Mouse (Mus musculus) heart, embryonic 12.5 days (tissue): ENCODE results near the gene Ttll10. TPM values are rescaled to one million over a fixed set of nuclear protein-coding genes. Genes with fewer than 3 reads are reported as not detected.

ENCODE experiments used
- ATAC-seq: fragments of 200-750 bp; cut with Nextera tagmentation; 2 replicates; pipeline ENCODE4 v1.8.0; 2017; ENCODE audit warnings: moderate TSS enrichment, moderate library complexity; ENCODE audit not compliant: insufficient number of reproducible peaks, low FRiP score
- H3K27ac ChIP-seq: fragments of 300-500 bp; sonication (generic); 2 replicates; pipeline ENCODE4 v1.5.1; 2016; ENCODE audit warnings: mild to moderate bottlenecking, moderate library complexity; ENCODE audit not compliant: poor library complexity, severe bottlenecking
- H3K27me3 ChIP-seq: fragments of 300-500 bp; sonication (generic); replicated peaks from 2 replicates; pipeline ENCODE4 v1.6.1; 2016; ENCODE audit warnings: mild to moderate bottlenecking, moderate library complexity
- H3K36me3 ChIP-seq: fragments of 300-500 bp; sonication (generic); 2 replicates; pipeline ENCODE4 v1.6.1; 2016; ENCODE audit warnings: mild to moderate bottlenecking, moderate library complexity
- H3K4me1 ChIP-seq: fragments of 300-500 bp; sonication (generic); replicated peaks from 2 replicates; pipeline ENCODE4 v1.6.1; 2016; ENCODE audit warnings: mild to moderate bottlenecking
- H3K4me2 ChIP-seq: fragments of 300-500 bp; sonication (generic); 2 replicates; pipeline ENCODE4 v1.6.1; 2016; ENCODE audit warnings: mild to moderate bottlenecking, moderate library complexity
- H3K4me3 ChIP-seq: fragments of 300-500 bp; sonication (generic); 2 replicates; pipeline ENCODE4 v1.5.1; 2016; ENCODE audit warnings: mild to moderate bottlenecking
- H3K9ac ChIP-seq: fragments of 300-500 bp; sonication (generic); 2 replicates; pipeline ENCODE4 v1.6.1; 2016; ENCODE audit warnings: mild to moderate bottlenecking, moderate library complexity
- H3K9me3 ChIP-seq: fragments of 300-500 bp; sonication (generic); replicated peaks from 2 replicates; pipeline ENCODE4 v1.6.1; 2016; ENCODE audit warnings: mild to moderate bottlenecking, moderate library complexity
- WGBS: fragments of 180-500 bp; shearing (Covaris S2); methylation state at CpG from one replicate; pipeline ENCODE4 v1.1.7; 2016; 5-methylcytosine and 5-hydroxymethylcytosine counted together
- polyA plus RNA-seq: library from polyadenylated mRNA; unstranded; fragments of >200 nt; fragmentation: Nextera tagmentation; extraction: Ambion mirVana; gene quantifications from 2 replicates; pipeline ENCODE4 v1.2.1, GENCODE M21; 2016

Gene Ttll10
- polyA plus RNA-seq, 1 experiment from 2014 or later: 0.24 TPM

DNA sequence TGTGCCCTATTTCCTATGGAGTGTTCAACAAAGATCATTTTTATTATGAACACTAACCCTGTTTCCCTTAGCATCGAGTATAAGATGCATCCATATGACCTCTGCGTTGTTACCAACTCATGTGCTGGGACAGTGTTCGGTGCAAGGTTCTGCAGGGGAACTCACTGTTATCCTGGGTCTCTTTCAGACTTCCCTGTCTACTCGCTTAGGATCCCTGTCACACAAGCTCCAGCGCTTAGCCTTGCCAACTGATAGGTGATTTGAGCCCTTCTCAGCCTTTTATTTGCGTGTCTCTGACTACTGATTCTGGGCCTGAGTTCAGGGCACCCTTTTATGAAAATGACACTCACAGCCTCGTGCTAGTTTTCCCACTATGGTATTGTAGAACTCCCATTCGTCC, 26.0 kb upstream of the Ttll10 start:
- no peak overlapping the region for H3K9ac ChIP-seq
- no peak overlapping the region for H3K4me3 ChIP-seq
- no peaks in the 10 kb centered on the region for H3K9me3 ChIP-seq
- 77% methylated on average over 8 of the region's 8 CpGs for WGBS
- H3K4me1 ChIP-seq: peaks cover 9% of the 10 kb centered on the region
- H3K36me3 ChIP-seq: no peaks in the 10 kb centered on the region
- no peak overlapping the region for H3K4me2 ChIP-seq
- ATAC-seq: no peak
- H3K27ac ChIP-seq: no peak overlapping the region
- no peaks in the 10 kb centered on the region for H3K27me3 ChIP-seq

DNA sequence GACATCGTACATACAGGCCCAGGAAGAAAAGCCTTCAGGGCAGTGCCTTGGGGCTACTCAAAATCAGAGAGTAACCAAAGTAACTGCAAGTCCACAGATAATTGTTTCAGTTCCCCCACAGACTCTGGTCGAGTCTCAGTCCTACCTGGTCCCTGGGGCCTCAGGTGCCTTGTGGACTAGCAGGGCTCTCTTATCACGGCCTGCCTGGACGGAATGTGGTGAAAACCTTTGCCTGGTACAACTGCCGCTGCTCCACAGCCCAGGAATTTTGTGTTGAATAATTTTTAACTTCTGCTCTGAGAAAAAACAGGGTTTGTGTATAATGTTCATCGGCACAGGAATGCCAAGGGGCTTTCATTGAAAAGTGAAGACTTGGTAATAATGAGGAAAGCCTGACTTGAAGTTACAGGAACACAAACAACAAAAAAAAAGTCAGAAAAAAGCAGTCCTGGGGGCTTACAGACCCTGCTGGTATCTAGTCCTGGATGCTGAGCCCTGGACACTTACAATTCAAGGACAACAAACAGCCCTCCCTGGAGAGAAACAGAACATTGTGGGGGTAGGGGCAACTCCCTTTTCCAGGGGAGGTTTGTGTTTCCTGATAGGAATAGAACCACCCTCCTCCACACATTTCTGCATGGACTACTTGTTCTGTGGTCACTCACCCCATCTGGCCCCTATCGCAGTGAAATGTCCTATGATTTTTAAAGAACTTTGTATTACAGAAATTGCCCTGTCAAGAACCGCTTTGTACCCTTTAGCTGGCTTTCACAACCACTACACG, 25.1 kb upstream of the Ttll10 start:
- no peak for ATAC-seq
- H3K27ac ChIP-seq: peak overlapping the region; percentile 23; the same call in 1 of the 2 replicates
- 54% methylated on average over 9 of the region's 9 CpGs for WGBS

DNA sequence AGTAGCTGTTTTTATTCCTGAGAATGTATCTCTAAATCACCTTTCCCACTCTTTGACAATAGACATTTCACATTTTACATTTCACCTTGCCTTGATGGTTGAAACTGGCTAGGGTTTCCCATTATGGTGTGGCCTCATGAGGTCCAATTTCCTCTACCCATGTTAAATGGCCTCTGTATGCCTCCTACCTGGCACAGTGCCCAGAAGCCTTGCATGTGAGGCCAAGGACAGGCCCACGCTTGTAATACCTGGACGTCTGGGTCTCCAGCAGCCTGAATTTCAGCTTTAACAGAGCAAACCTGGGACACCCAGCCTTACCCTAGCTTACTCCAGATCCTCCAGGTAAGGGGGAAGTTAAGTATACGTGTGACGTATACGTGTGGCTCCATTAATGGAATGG, 24.1 kb upstream of the Ttll10 start:
- ATAC-seq: 0 out of 2 replicates have a peak, but pooled peaks have one; percentile 45
- Histone ChIP-seq H3K27me3 (peaks cover 3% of the 10 kb centered on the region; the same call in 1 of the 2 replicates), H3K9ac (no peak overlapping the region), H3K9me3 (no peaks in the 10 kb centered on the region), H3K27ac (peak overlapping the region; percentile 30; the same call in 1 of the 2 replicates), H3K4me2 (no peak overlapping the region), H3K4me3 (no peak overlapping the region), H3K4me1 (peaks cover 9% of the 10 kb centered on the region), H3K36me3 (no peaks in the 10 kb centered on the region)
- 61% methylated on average over 5 of the region's 5 CpGs for WGBS

More for the DNA sequence above, 25.1 kb upstream of the Ttll10 start:
- Histone ChIP-seq H3K4me1 (peaks cover 9% of the 10 kb centered on the region), H3K9ac (0 out of 2 replicates have a peak overlapping the region, but pooled peaks have one; percentile 45), H3K4me3 (no peak overlapping the region), H3K27me3 (no peaks in the 10 kb centered on the region), H3K4me2 (no peak overlapping the region), H3K9me3 (no peaks in the 10 kb centered on the region), H3K36me3 (no peaks in the 10 kb centered on the region)

DNA sequence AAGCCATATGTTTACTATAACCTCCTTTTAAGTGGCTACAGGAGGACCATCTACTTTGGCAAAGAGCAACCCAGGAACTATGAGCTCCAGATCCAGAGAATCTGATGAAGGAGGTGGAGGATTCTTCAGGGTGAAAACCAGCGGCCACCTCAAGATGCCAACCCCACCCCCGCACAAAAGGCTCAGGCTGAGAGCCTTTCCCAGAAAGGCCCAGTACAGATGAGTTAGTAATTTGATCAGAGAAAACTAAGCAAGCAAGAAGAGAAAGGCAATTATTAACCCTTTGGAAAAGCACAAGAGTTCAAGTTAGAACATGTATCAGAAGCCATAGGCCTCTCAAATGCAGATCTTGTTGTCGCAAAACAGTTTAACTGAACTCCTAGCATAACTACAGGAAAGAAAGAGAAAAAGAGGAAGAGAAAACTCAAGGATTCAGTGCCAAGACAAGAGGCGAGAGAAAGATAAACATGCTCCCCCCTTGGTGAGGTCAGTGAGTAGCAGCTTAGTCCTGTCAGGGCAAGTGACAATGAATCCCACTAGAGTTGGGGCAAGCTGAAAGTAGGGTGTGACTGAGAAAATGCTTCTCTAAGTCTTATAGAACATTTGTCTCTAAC, 23.5 kb upstream of the Ttll10 start:
- H3K27me3 ChIP-seq: peaks cover 5% of the 10 kb centered on the region; the same call in 1 of the 2 replicates
- H3K4me2 ChIP-seq: no peak overlapping the region
- no peaks in the 10 kb centered on the region for H3K36me3 ChIP-seq
- no peak overlapping the region for H3K27ac ChIP-seq
- H3K4me1 ChIP-seq: peaks cover 9% of the 10 kb centered on the region
- WGBS: 47% methylated on average over 4 of the region's 4 CpGs
- ATAC-seq: no peak
- no peak overlapping the region for H3K4me3 ChIP-seq
- no peaks in the 10 kb centered on the region for H3K9me3 ChIP-seq
- H3K9ac ChIP-seq: no peak overlapping the region

DNA sequence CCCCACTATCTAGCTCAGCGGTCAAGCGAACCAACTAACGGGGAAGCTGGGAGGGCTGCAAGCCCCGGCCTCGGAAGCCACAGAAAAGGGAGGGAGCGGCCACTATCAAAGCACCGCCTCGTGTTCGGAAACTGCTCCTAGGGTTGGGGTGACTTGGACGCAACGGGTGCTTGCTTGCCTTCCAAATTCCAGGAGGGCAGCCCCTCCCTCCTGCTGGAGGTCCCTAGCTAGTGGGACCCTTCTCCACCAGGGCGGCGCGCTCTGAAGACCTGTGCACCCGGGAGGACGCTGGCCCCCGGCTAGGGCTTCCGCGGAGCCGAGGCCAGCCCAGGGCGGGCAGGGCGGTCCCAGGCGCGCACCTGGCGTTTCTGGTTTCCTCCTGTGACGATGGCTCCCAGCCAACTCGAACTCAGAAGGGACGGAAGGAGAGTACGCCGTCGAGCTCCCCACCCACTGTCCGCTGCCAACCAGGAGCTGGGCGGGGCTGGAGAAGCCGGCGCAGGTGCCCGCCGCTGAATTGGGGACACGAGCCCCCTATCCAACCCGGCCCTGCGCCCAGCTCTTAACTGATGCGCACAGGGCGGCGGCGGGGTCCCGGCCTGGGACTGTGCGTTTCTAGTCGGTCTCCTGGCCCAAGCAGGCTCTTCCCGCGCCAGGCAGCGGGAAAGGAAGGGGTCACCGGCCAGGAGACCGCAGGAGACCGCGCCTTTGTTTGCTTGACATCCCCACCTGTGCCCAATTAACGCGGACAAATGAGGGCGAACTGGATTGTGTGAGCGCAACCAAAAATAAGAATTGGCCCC, 18.5 kb upstream of the Ttll10 start:
- Histone ChIP-seq H3K9ac (peak overlapping the region; percentile 71), H3K4me2 (peak overlapping the region; percentile 89), H3K4me1 (peaks cover 14% of the 10 kb centered on the region), H3K4me3 (peak overlapping the region; percentile 52), H3K27me3 (peaks cover 5% of the 10 kb centered on the region; the same call in 1 of the 2 replicates), H3K27ac (no peak overlapping the region), H3K9me3 (no peaks in the 10 kb centered on the region), H3K36me3 (no peaks in the 10 kb centered on the region)
- ATAC-seq: peak; percentile 77
- WGBS: under 1% methylated on average over 58 of the region's 58 CpGs

DNA sequence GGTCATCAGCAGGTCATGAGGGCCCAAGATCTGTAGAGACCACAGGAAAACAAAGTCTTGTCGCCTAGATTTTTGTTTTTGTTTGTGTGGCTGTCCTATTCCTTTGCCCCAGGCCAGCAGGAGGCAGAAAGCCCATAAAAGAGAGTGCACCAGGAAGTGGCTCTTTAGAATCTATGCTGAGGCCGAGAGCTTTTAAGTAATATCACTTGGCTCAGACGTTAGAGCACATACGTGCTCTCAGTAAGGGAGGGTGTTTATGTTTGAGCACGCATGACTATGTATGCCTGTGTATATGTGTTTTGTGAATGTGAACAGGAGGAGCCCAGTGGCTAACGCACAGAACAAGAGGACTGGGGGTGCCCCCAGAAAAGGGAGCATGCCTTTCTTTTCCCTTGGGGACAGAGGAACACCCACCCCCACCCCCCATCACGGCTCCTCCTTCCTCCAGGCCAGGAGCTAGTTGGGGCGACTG, 17.7 kb upstream of the Ttll10 start:
- peak overlapping the region; percentile 71; the same call in 1 of the 2 replicates for H3K9ac ChIP-seq
- H3K27ac ChIP-seq: no peak overlapping the region

DNA sequence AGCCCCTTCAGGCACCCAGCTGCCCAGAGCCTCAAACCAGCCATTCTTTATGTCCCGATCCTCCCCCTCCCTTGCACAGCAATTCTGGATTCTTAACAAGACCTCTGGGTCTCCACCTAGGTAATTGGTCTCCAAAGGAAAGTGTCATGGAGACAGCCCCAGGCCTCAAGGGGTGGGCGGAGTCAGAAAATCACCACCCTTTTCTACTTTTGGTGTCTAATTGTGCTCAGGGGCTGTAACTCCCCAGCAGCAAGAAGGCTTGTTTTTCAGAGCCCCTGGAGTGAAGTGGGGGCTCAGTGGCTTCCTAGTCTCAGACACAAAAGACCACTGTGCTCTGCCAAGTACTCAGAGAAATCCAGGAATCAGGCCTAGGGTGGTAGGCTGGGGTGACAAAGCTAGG, 11.5 kb upstream of the Ttll10 start:
- Histone ChIP-seq H3K9me3 (no peaks in the 10 kb centered on the region), H3K27me3 (no peaks in the 10 kb centered on the region), H3K9ac (no peak overlapping the region), H3K4me1 (peaks cover 8% of the 10 kb centered on the region), H3K36me3 (no peaks in the 10 kb centered on the region), H3K4me3 (no peak overlapping the region), H3K4me2 (no peak overlapping the region), H3K27ac (no peak overlapping the region)
- no peak for ATAC-seq
- WGBS: 84% methylated on average over 2 of the region's 2 CpGs

More for the DNA sequence above, 17.7 kb upstream of the Ttll10 start:
- no peaks in the 10 kb centered on the region for H3K36me3 ChIP-seq
- H3K4me3 ChIP-seq: peak overlapping the region; percentile 52
- H3K4me1 ChIP-seq: peaks cover 14% of the 10 kb centered on the region
- no peaks in the 10 kb centered on the region for H3K9me3 ChIP-seq
- H3K4me2 ChIP-seq: peak overlapping the region; percentile 89
- peaks cover 5% of the 10 kb centered on the region; the same call in 1 of the 2 replicates for H3K27me3 ChIP-seq
- 0 out of 2 replicates have a peak, but pooled peaks have one; percentile 46 for ATAC-seq
- WGBS: 10% methylated on average over 8 of the region's 8 CpGs

DNA sequence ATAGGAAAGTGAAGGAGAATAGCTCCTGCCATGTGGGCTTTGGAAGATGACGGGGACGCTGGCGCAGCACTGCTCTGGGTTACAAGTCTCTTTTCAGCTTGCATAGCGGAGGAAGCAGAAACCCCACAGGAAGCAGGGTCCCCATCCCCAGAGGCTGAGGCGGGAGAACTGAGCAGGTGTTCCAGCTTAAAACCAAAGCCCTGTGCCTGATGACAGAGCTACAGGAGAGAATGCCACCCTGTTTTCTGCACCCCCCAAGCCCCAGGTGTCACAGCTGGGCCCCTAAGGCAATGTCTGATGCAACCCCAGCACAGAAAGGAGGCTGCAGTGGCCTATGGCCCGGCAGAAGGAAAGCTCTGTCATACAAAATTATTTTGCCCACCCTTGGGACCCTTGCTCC, 11.1 kb upstream of the Ttll10 start:
- WGBS: 66% methylated on average over 6 of the region's 6 CpGs
- Histone ChIP-seq H3K36me3 (no peaks in the 10 kb centered on the region), H3K9me3 (no peaks in the 10 kb centered on the region), H3K4me3 (no peak overlapping the region), H3K9ac (no peak overlapping the region), H3K4me1 (peaks cover 8% of the 10 kb centered on the region), H3K27ac (no peak overlapping the region), H3K4me2 (no peak overlapping the region), H3K27me3 (no peaks in the 10 kb centered on the region)
- ATAC-seq: no peak

DNA sequence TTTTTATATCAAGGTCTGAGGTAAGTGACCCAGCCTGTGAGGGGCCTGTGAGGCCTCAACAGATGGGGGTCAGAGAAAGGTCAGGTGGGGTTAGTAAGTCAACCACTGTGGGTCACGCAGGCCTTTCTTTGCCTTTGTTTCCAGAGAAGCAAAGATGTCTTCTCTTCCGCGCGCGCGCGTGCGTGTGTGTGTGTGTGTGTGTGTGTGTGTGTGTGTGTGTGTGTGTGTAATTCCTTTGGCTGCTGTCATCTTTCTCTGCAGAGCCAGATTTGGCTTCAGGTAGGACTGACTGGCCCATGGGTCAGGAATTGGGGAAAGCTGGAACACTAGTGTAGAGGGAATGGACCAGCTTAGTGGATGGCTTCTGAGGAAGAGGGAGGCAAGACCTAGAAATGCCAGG, 10.5 kb upstream of the Ttll10 start:
- Histone ChIP-seq H3K9me3 (no peaks in the 10 kb centered on the region), H3K4me2 (no peak overlapping the region), H3K9ac (no peak overlapping the region), H3K27me3 (no peaks in the 10 kb centered on the region), H3K4me1 (peaks cover 8% of the 10 kb centered on the region), H3K27ac (no peak overlapping the region), H3K4me3 (no peak overlapping the region), H3K36me3 (no peaks in the 10 kb centered on the region)
- 96% methylated on average over 8 of the region's 8 CpGs for WGBS
- no peak for ATAC-seq

DNA sequence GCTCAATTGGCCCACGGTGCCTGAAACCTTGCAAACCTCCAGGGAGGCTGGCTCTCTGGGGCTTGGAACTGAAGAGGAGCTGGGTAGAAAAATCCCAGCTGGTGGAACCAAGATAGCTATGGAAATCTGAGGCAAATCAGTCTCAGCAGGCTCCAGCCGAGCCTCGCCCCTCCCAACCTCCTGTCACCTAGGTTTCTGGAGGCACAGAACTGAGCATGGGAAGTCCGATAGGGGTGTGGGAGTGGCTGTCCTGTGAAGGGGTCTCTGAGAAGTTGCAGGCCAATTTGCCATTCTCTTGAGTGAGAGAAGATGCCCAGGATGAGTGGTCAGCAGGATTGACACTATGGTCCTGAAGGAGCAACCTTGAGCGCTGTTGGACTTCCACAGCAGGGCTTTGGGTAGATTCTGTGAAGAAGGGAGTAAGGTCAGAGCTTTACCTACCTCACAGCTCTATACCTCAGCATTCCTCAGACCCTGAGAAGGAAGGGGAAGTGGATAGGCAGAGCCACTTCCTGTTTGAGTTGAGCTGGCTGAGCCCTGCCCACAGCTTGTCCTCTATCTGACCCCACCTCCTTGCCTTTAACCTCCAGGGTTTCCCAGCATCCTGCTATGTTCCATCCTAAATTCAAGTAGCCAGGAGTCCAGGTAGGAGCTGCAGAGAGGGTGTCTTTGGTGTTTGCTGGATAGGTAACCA, 8.2 kb upstream of the Ttll10 start:
- Histone ChIP-seq H3K4me3 (no peak overlapping the region), H3K4me1 (peaks cover 14% of the 10 kb centered on the region), H3K27ac (no peak overlapping the region), H3K36me3 (no peaks in the 10 kb centered on the region), H3K4me2 (no peak overlapping the region), H3K9me3 (no peaks in the 10 kb centered on the region), H3K27me3 (no peaks in the 10 kb centered on the region), H3K9ac (no peak overlapping the region)
- no peak for ATAC-seq
- 32% methylated on average over 5 of the region's 5 CpGs for WGBS
